Comparison of ENCODE assay signal across 20 mouse cellular contexts in genomic region chr13:8941110-8941509, GRCm38 (mm10). TPM values are rescaled to one million over a fixed set of nuclear protein-coding genes. Genes with fewer than 3 reads are reported as not detected.
"Had no signal": no experiment of that assay in that cellular context is flagged by ENCODE, and none has a peak within 500 bp of the region (broad histone marks: within the 10 kb centered on the region; RNA-seq: fewer than 3 reads in every experiment).

No protein-coding gene starts in this region.

RNA-seq across cellular contexts. Expression of gene Gm9745, which starts 6.9 kb away (rescaled TPM):
- polyA plus RNA-seq: gonadal fat pad, adult 2 months; heart, embryonic 10.5 days; heart, embryonic 12.5 days; heart, embryonic 14.5 days; heart, embryonic 16.5 days; hindbrain, embryonic 10.5 days; hindbrain, embryonic 12.5 days; hindbrain, embryonic 14.5 days; hindbrain, embryonic 16.5 days; intestine, embryonic 14.5 days; intestine, embryonic 16.5 days; kidney, adult 2 months; kidney, embryonic 15.5 days; kidney, postnatal 0 days; large intestine, adult 2 months; limb, embryonic 11.5 days; limb, embryonic 15.5 days; liver, adult 2 months; liver, embryonic 14.5 days; liver, embryonic 16.5 days had no signal

RNA-seq across cellular contexts. Expression of gene Idi2, which starts 11.6 kb away (rescaled TPM):
- polyA plus RNA-seq: gonadal fat pad, adult 2 months; heart, embryonic 10.5 days; heart, embryonic 12.5 days; heart, embryonic 14.5 days; hindbrain, embryonic 10.5 days; hindbrain, embryonic 12.5 days; hindbrain, embryonic 14.5 days; hindbrain, embryonic 16.5 days; intestine, embryonic 14.5 days; intestine, embryonic 16.5 days; kidney, adult 2 months; kidney, embryonic 15.5 days; kidney, postnatal 0 days; large intestine, adult 2 months; liver, adult 2 months; liver, embryonic 14.5 days; liver, embryonic 16.5 days had no signal
